Mouse (Mus musculus) MEL (cell line): ENCODE measurements around the gene Mpp2. TPM values are rescaled to one million over a fixed set of nuclear protein-coding genes. Genes with fewer than 3 reads are reported as not detected.

Experiments
- DNase-seq: peaks from one replicate; pipeline ENCODE4 v3.0.0; 2011; ENCODE audit warnings: low read depth, low spot score
- H3K27ac ChIP-seq: 2 replicates; pipeline ENCODE4 v1.5.1; 2012; ENCODE audit warnings: low read depth, mild to moderate bottlenecking, control low read depth, low read length, moderate library complexity; ENCODE audit not compliant: control insufficient read depth
- H3K27me3 ChIP-seq, 2 experiments: fragments of 150-350 bp in 1 of 2; sonication (generic) in 1 of 2; 2 replicates each; pipeline ENCODE4 v1.6.1; 2012; ENCODE audit warnings: low read length in 2 of 2, mild to moderate bottlenecking in 2 of 2, improper control_type of control experiment in 1 of 2, moderate library complexity in 1 of 2; ENCODE audit not compliant: insufficient read depth in 2 of 2, control insufficient read depth in 1 of 2
- H3K36me3 ChIP-seq, 2 experiments: 2 replicates each; pipeline ENCODE4 v1.6.1; 2012 to 2014; ENCODE audit warnings: low read length in 2 of 2, improper control_type of control experiment in 1 of 2, inconsistent platforms in 1 of 2, mild to moderate bottlenecking in 1 of 2; ENCODE audit not compliant: insufficient read depth in 2 of 2, control insufficient read depth in 1 of 2
- H3K4me1 ChIP-seq, 2 experiments: fragments of 150-350 bp in 1 of 2; sonication (generic) in 1 of 2; 2 replicates each; pipeline ENCODE4 v1.6.1; 2012; ENCODE audit warnings: low read length in 2 of 2, improper control_type of control experiment in 1 of 2, mild to moderate bottlenecking in 1 of 2; ENCODE audit not compliant: insufficient read depth in 2 of 2, control insufficient read depth in 1 of 2
- H3K4me3 ChIP-seq, 2 experiments: fragments of 150-350 bp in 1 of 2; sonication (generic) in 1 of 2; 2 replicates each; pipeline ENCODE4 v1.5.1; 2012; ENCODE audit warnings: low read depth in 2 of 2, low read length in 2 of 2, mild to moderate bottlenecking in 2 of 2, moderate library complexity in 2 of 2, control low read depth in 1 of 2, improper control_type of control experiment in 1 of 2; ENCODE audit not compliant: control insufficient read depth in 1 of 2, insufficient read depth in 1 of 2
- H3K79me2 ChIP-seq: 2 replicates; pipeline ENCODE4 v1.6.1; 2012; ENCODE audit warnings: mild to moderate bottlenecking, low read length, moderate library complexity; ENCODE audit not compliant: control insufficient read depth, poor library complexity, insufficient read depth
- H3K9ac ChIP-seq: 2 replicates; pipeline ENCODE4 v1.6.1; 2012; ENCODE audit warnings: low read depth, mild to moderate bottlenecking, control low read depth, low read length, moderate library complexity; ENCODE audit not compliant: control insufficient read depth, poor library complexity, severe bottlenecking
- H3K9me3 ChIP-seq: fragments of 150-350 bp; sonication (generic); replicated peaks from 2 replicates; pipeline ENCODE4 v1.6.1; 2012; ENCODE audit warnings: mild to moderate bottlenecking, low read length, improper control_type of control experiment, moderate library complexity; ENCODE audit not compliant: insufficient read depth
- CTCF ChIP-seq, 3 experiments: IDR thresholded peaks in 2 of 3; conservative IDR thresholded peaks in 1 of 3; 2 replicates each; pipeline ENCODE4 v1.5.1; 2011 to 2012; ENCODE audit warnings: low read length in 3 of 3, low read depth in 2 of 3, mild to moderate bottlenecking in 2 of 3, improper control_type of control experiment in 1 of 3, inconsistent platforms in 1 of 3, mixed read lengths in 1 of 3, moderate library complexity in 1 of 3; ENCODE audit not compliant: control insufficient read depth in 1 of 3, insufficient read depth in 1 of 3, poor library complexity in 1 of 3, severe bottlenecking in 1 of 3
- GABPA ChIP-seq: IDR thresholded peaks from 2 replicates; pipeline ENCODE4 v1.6.1; 2012; ENCODE audit warnings: low read depth, mild to moderate bottlenecking, inconsistent platforms, low read length, improper control_type of control experiment, moderate library complexity
- GATA1 ChIP-seq: IDR thresholded peaks from 2 replicates; pipeline ENCODE4 v1.6.1; 2011; ENCODE audit warnings: low read depth, low read length, improper control_type of control experiment
- HCFC1 ChIP-seq: IDR thresholded peaks from 2 replicates; pipeline ENCODE4 v1.6.1; 2012; ENCODE audit warnings: low read depth, mild to moderate bottlenecking, inconsistent platforms, low read length, improper control_type of control experiment, moderate library complexity
- KAT2A ChIP-seq: conservative IDR thresholded peaks from 2 replicates; pipeline ENCODE4 v1.6.1; 2012; ENCODE audit warnings: low read depth, low read length, improper control_type of control experiment, inconsistent platforms
- MAFK ChIP-seq: IDR thresholded peaks from 2 replicates; pipeline ENCODE4 v1.6.1; 2011; ENCODE audit warnings: low read depth, mild to moderate bottlenecking, low read length, improper control_type of control experiment, borderline replicate concordance
- MEF2A ChIP-seq: IDR thresholded peaks from 2 replicates; pipeline ENCODE4 v1.6.1; 2014; ENCODE audit warnings: low read depth, mild to moderate bottlenecking, inconsistent platforms, low read length, improper control_type of control experiment; ENCODE audit not compliant: poor library complexity, insufficient replicate concordance, severe bottlenecking; ENCODE audit errors: extremely low read depth
- MXI1 ChIP-seq: IDR thresholded peaks from 2 replicates; pipeline ENCODE4 v1.6.1; 2011; ENCODE audit warnings: mild to moderate bottlenecking, low read depth, low read length, improper control_type of control experiment
- MYC ChIP-seq: IDR thresholded peaks from 2 replicates; pipeline ENCODE4 v1.6.1; 2011; ENCODE audit warnings: low read depth, mild to moderate bottlenecking, low read length, improper control_type of control experiment, moderate library complexity
- NELFE ChIP-seq: IDR thresholded peaks from 2 replicates; pipeline ENCODE4 v1.6.1; 2011; ENCODE audit warnings: low read depth, low read length, improper control_type of control experiment
- POLR2AphosphoS2 ChIP-seq: IDR thresholded peaks from 2 replicates; pipeline ENCODE4 v1.6.1; 2011; ENCODE audit warnings: low read length, improper control_type of control experiment
- TCF12 ChIP-seq: IDR thresholded peaks from 2 replicates; pipeline ENCODE4 v1.6.1; 2014; ENCODE audit warnings: low read depth, mild to moderate bottlenecking, inconsistent platforms, low read length, improper control_type of control experiment, moderate library complexity
- USF1 ChIP-seq: IDR thresholded peaks from 2 replicates; pipeline ENCODE4 v1.6.1; 2014; ENCODE audit warnings: low read depth, mild to moderate bottlenecking, inconsistent platforms, low read length, improper control_type of control experiment, moderate library complexity
- USF2 ChIP-seq, 2 experiments: IDR thresholded peaks; 2 replicates each; pipeline ENCODE4 v1.6.1; 2011 to 2012; ENCODE audit warnings: improper control_type of control experiment in 2 of 2, low read length in 2 of 2, borderline replicate concordance in 1 of 2, inconsistent platforms in 1 of 2, low read depth in 1 of 2, mild to moderate bottlenecking in 1 of 2; ENCODE audit not compliant: insufficient read depth in 1 of 2
- ZMIZ1 ChIP-seq: IDR thresholded peaks from 2 replicates; pipeline ENCODE4 v1.6.1; 2012; ENCODE audit warnings: low read depth, mild to moderate bottlenecking, inconsistent platforms, low read length, improper control_type of control experiment, moderate library complexity
- ZNF384 ChIP-seq: IDR thresholded peaks from 2 replicates; pipeline ENCODE4 v1.6.1; 2012; ENCODE audit warnings: low read depth, mild to moderate bottlenecking, inconsistent platforms, low read length, improper control_type of control experiment
- polyA plus RNA-seq, 2 experiments: library from polyadenylated mRNA; stranded (reverse) in 1 of 2; unstranded in 1 of 2; fragments of >175 nt in 1 of 2; fragments of >200 nt in 1 of 2; gene quantifications; 2 replicates each; pipeline versions ENCODE4 v1.2.1 to v1.2.4; 2012; ENCODE audit warnings: low replicate concordance in 2 of 2, low read depth in 1 of 2; ENCODE audit not compliant: insufficient read length in 2 of 2, insufficient read depth in 1 of 2, missing spikeins in 1 of 2
- total RNA-seq: library from RNA; depleted of rRNA; stranded (reverse); fragments of 300-350 nt; gene quantifications from 2 replicates; pipeline ENCODE4 v1.2.3, GENCODE M21; 2012

The Mpp2 gene
- total and polyA plus RNA-seq, 3 experiments = 2.9 to 16.3 TPM; not detected in 1

DNA sequence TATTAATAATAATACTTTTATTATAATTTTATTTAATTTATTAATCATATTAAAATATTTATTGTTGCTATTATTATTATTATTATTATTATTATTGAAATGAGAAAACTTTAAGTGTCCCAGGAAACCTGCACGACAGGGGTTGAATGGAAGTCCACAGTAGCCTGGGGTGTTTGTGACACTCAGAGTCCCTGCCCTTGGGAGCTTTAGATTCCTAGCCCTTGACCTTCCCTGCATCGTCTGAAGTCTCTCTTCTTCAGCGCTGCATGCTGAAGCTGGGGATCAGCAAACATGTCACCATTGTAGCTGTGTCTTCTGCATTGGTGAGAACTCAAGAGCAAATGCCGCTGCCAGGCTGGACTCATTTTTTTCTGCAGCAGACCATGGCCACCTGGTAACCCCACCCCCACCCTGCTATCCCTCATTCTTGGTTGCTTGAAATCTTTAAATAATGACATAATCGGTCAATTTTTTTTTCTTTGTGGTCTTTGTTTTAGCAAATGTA lies 52.8 kb downstream of the Mpp2 start:
- Histone ChIP-seq H3K4me3 (no peak overlapping the region), H3K9me3 (no peaks in the 10 kb centered on the region), H3K27me3 (peaks cover 2 to 7% of the 10 kb centered on the region in 2 experiments), H3K4me1 (no peaks in the 10 kb centered on the region), H3K9ac (no peak overlapping the region), H3K27ac (no peak overlapping the region), H3K36me3 (no peaks in the 10 kb centered on the region), H3K79me2 (no peaks in the 10 kb centered on the region)
- no peak for DNase-seq
- TF ChIP-seq GATA1 (no peak), USF2 (IDR thresholded peaks at IDR 0.05; ENCODE audit: borderline replicate concordance in 1 of 2, insufficient read depth in 1 of 2, low read depth in 1 of 2, low read length in 2 of 2) (no peak), ZNF384 (no peak), ZMIZ1 (no peak), MEF2A (no peak), POLR2AphosphoS2 (no peak), HCFC1 (no peak), KAT2A (no peak), GABPA (no peak)

DNA sequence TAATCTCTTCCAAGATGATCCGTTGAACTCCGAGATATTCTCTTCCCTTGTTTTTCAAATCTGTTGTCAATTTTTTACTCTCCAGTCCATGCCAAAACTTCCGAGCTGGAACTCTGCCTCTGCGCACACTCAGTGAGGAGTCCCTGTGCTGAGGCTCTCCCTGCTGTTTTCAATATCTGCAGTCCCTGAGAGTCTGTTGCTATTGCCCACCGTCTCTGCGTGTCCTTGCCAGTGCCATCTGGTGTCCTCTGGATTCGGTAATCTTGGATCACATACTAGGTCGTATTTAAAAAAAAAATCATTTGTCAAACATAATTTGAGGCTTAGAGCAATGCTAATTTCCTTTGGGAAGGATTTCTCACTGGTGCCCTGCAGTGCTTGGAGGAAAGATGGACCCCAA lies 53.4 kb downstream of the Mpp2 start:
- H3K9me3 ChIP-seq = no peaks in the 10 kb centered on the region
- TF ChIP-seq MXI1 (no peak), USF1 (no peak), MEF2A (no peak), MYC (no peak), NELFE (no peak), GATA1 (no peak), TCF12 (no peak), ZNF384 (no peak), GABPA (no peak), CTCF (IDR thresholded peaks at IDR 0.05 in 2 of 3, conservative IDR thresholded peaks at IDR 0.05 in 1 of 3; ENCODE audit: control insufficient read depth in 1 of 3, insufficient read depth in 1 of 3, low read depth in 2 of 3, low read length in 3 of 3, poor library complexity in 1 of 3, severe bottlenecking in 1 of 3) (no peak), MAFK (no peak)
- peaks cover 0 to 4% of the 10 kb centered on the region in 2 experiments; a peak in 1 of 4 replicates for H3K4me1 ChIP-seq
- no peak overlapping the region for H3K27ac ChIP-seq
- H3K79me2 ChIP-seq = no peaks in the 10 kb centered on the region
- H3K4me3 ChIP-seq = no peak overlapping the region
- H3K36me3 ChIP-seq = peaks cover 0 to 1% of the 10 kb centered on the region in 2 experiments; a peak in 1 of 4 replicates
- DNase-seq = no peak
- no peak overlapping the region for H3K9ac ChIP-seq
- H3K27me3 ChIP-seq = peaks cover 2 to 7% of the 10 kb centered on the region in 2 experiments
